Mouse (Mus musculus): ENCODE data around the gene Vmn1r184. TPM values are rescaled to one million over a fixed set of nuclear protein-coding genes. Genes with fewer than 3 reads are reported as not detected.

Gene Vmn1r184
- polyA plus RNA-seq (2015; fragmentation: Nextera tagmentation; extraction: Ambion mirVana) = not detected in 2 replicates

GRCm38 (mm10) chr7:26260034-26260433, at the start of gene Vmn1r184:
TSS of gene Vmn1r184 (plus strand) at chr7:26260334.

DNA sequence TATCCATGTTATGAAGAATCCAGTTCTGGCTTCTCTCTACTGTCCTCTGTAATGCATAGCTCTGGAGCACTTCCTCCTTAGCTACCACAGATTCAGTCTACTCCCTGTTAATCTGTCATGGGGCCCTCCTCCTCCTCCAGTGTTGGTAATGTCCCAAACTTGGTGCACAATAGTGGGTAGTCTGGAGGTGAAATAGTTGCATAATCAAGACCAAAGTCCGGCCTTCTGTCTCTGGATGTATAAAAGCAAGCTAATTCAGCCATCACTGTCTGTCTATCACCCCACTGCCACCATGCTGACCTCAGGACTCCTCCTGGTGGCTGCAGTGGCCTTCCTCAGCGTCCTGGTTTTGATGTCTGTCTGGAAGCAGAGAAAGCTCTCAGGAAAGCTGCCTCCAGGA, 46.8 kb downstream of the Vmn1r184 start, which contains the start of gene Cyp2a4:
Cyp2a4 (plus strand) TSS at position 244 of the 400 bp plus-strand sequence.

Other genes with a start within 250 kb of the Vmn1r184 start
- gene Cyp2b13, start 198.8 kb upstream of the Vmn1r184 start, polyA plus RNA-seq (2015; fragmentation: Nextera tagmentation; extraction: Ambion mirVana) = not detected in 2 replicates
- 0.36 and 0.68 TPM in 2 replicates for gene Cyp2b9, start 86.9 kb upstream of the Vmn1r184 start, polyA plus RNA-seq (2015; fragmentation: Nextera tagmentation; extraction: Ambion mirVana)
- 0.10 and 0.13 TPM in 2 replicates for gene Cyp2a4, start 46.8 kb downstream of the Vmn1r184 start, polyA plus RNA-seq (2015; fragmentation: Nextera tagmentation; extraction: Ambion mirVana)
- gene Nlrp9c, start 143.4 kb downstream of the Vmn1r184 start, polyA plus RNA-seq (2015; fragmentation: Nextera tagmentation; extraction: Ambion mirVana) = not detected in 2 replicates
- gene Nlrp4a, start 174.8 kb downstream of the Vmn1r184 start, polyA plus RNA-seq (2015; fragmentation: Nextera tagmentation; extraction: Ambion mirVana) = not detected in 2 replicates

Data from adrenal gland, postnatal 0 days (tissue).